Mouse (Mus musculus): ENCODE results near the gene Tcp10c.
"Not testable (repeated sequence)": the region's sequence is repeated elsewhere in the genome, so short reads cannot be mapped to it uniquely, and the experiment has no call there.

DNA sequence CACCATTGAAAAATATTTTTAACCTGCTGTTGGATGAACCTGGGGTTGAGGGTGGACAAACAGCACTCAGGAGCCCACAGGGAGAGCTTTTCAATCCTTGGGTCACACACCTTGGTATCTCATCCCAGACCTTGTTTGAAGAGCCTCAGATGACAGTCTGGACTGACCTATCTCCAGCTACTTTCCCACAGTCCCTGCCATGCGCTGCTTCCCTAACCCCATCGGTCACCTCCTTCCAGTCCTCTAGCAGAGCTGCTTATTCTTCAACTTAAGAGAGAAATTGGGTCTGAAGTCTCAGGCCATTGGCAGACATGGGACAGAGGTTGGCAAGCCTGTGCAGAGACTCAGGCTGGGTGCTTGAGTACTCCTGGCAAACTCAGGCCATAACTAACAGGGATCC is 26.9 kb downstream of the Tcp10c start:
- not testable (repeated sequence) for TF ChIP-seq POLR2A (IDR thresholded peaks at IDR 0.05; ENCODE audit: borderline replicate concordance, extremely low read depth, low read depth, low read length); CTCF (IDR thresholded peaks at IDR 0.05; ENCODE audit: insufficient read depth, low read length)

Data from lung, adult 2 months (tissue).